Comparison of ENCODE assay signal across 1 mouse cellular context in genomic region chr7:80835984-80836652, GRCm38 (mm10).
A peak's percentile ranks its signal among the peaks of the same experiment; 100 is the strongest.
TF ChIP-seq lines count a peak whose summit lies in the region.

No protein-coding gene starts in this region.

TF ChIP-seq in C2C12, 6 proteins besides CTCF, POLR2A, EP300 and RAD21:
- TF ChIP-seq USF1 (IDR thresholded peaks at IDR 0.05; ENCODE audit: low read depth), result no peak
- TF ChIP-seq CEBPB (IDR thresholded peaks at IDR 0.05; ENCODE audit: low read depth), result peak; percentile 71
- TF ChIP-seq MYOD1 (IDR thresholded peaks at IDR 0.05; ENCODE audit: control insufficient read depth, insufficient read length, low read depth), result peak; percentile 48
- no peak for TF ChIP-seq MAX (IDR thresholded peaks at IDR 0.05)
- TF ChIP-seq FOSL1 (IDR thresholded peaks at IDR 0.05; ENCODE audit: insufficient read depth, low read length, poor library complexity, severe bottlenecking), result peak; percentile 38
- no peak for TF ChIP-seq MYOG (IDR thresholded peaks at IDR 0.05; ENCODE audit: control insufficient read depth, extremely low read depth, insufficient read length)
